Mouse (Mus musculus) gastrocnemius, adult 8-10 months (tissue): ENCODE data around the gene Irf2bp2. TPM values are rescaled to one million over a fixed set of nuclear protein-coding genes. Genes with fewer than 3 reads are reported as not detected.

Experiments used
- DNase-seq, 2 experiments: peaks; one replicate each; pipeline ENCODE4 v3.0.0; 2022; ENCODE audit warnings: low spot score in 2 of 2
- total RNA-seq, 4 experiments: library from RNA; stranded (reverse); gene quantifications; 2 replicates each; pipeline ENCODE4 v1.2.4; 2022

The Irf2bp2 gene
- total RNA-seq, 4 experiments from 2014 or later = 22.2 to 31.2 (median 23.5) TPM

GRCm38 (mm10) chr8:126570046-126570445 is 23.7 kb downstream of the Irf2bp2 start:
- DNase-seq = no peak

- DNase-seq = no peak
These were observed 24.1 kb downstream of the Irf2bp2 start for GRCm38 (mm10) chr8:126569638-126570037.

- DNase-seq = peak; percentile 49 to 62
These were observed 26.1 kb downstream of the Irf2bp2 start for GRCm38 (mm10) chr8:126567674-126568073.

- DNase-seq = peak; percentile 70 to 79
These were observed 27.2 kb downstream of the Irf2bp2 start for GRCm38 (mm10) chr8:126566446-126567062.

GRCm38 (mm10) chr8:126565954-126566445 is 27.8 kb downstream of the Irf2bp2 start:
- DNase-seq = peak; percentile 69 to 84

- DNase-seq = no peak
These were observed 28.5 kb downstream of the Irf2bp2 start for GRCm38 (mm10) chr8:126565231-126565781.

GRCm38 (mm10) chr8:126564551-126565154 is 29.1 kb downstream of the Irf2bp2 start:
- no peak for DNase-seq

GRCm38 (mm10) chr8:126561316-126561841 is 32.4 kb downstream of the Irf2bp2 start:
- no peak for DNase-seq

GRCm38 (mm10) chr8:126558400-126558953 is 35.3 kb downstream of the Irf2bp2 start:
- no peak for DNase-seq

GRCm38 (mm10) chr8:126557403-126557802 is 36.4 kb downstream of the Irf2bp2 start:
- DNase-seq = no peak

GRCm38 (mm10) chr8:126556691-126557090 is 37.1 kb downstream of the Irf2bp2 start:
- no peak for DNase-seq

- DNase-seq = no peak
These were observed 39.0 kb downstream of the Irf2bp2 start for GRCm38 (mm10) chr8:126554741-126555140.

GRCm38 (mm10) chr8:126551871-126552270 is 41.9 kb downstream of the Irf2bp2 start:
- DNase-seq = no peak

GRCm38 (mm10) chr8:126550944-126551357 is 42.8 kb downstream of the Irf2bp2 start:
- peak; percentile 33 to 39 for DNase-seq

GRCm38 (mm10) chr8:126547841-126548240 is 45.9 kb downstream of the Irf2bp2 start:
- peak; percentile 40 to 48 for DNase-seq

GRCm38 (mm10) chr8:126547361-126547760 is 46.4 kb downstream of the Irf2bp2 start:
- DNase-seq = no peak

- no peak for DNase-seq
These were observed 47.3 kb downstream of the Irf2bp2 start for GRCm38 (mm10) chr8:126546480-126546879.

GRCm38 (mm10) chr8:126543407-126543806 is 50.4 kb downstream of the Irf2bp2 start:
- no peak for DNase-seq

GRCm38 (mm10) chr8:126542757-126543156 is 51.0 kb downstream of the Irf2bp2 start:
- no peak for DNase-seq

- no peak for DNase-seq
These were observed 51.6 kb downstream of the Irf2bp2 start for GRCm38 (mm10) chr8:126542090-126542689.

GRCm38 (mm10) chr8:126540298-126540697 is 53.5 kb downstream of the Irf2bp2 start:
- no peak for DNase-seq
